ENCODE assay signal across 13 mouse cellular contexts in the genomic region with DNA sequence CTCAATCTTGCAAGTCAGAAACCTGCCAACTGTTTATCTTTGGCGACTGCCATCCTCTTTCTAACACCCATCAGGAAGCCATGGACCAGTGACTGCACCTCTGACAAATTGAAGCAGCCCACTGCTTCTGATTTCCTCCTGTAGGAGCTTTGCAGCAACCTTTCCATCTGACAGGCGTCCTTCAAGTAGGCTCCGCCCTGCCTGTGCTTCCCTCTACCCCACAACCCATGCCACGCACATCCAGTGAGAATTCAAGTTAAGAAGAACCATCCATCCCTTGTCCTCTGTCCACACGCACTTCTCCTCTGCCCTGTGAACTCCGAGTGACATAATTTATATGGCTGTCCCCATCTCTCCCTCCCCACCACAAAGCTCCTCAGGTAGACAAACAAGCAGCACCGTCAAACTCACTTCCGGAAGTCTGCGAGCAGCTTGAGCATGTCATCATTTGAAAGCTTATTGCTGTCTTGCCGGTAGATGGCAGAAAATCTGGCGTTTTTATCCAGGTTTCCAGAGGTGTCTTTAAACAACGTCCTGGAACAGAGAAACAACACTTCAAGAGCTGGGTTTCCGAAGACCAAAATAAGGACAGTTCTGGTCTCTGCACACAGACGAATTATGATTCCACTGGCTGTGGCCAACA.
DNase-seq lines count a peak whose midpoint lies in the region; ATAC-seq lines count a peak whose summit lies in the region.
"Had no signal": no experiment of that assay in that cellular context is flagged by ENCODE, and none has a peak within 500 bp of the region (broad histone marks: within the 10 kb centered on the region; RNA-seq: fewer than 3 reads in every experiment).

No protein-coding gene starts in this region.

- no peak for ATAC-seq in intestine, embryonic 14.5 days (replicated peaks; ENCODE audit: low FRiP score, low TSS enrichment, low read depth)
- no peak; the same call in 1 of the 2 replicates for ATAC-seq in intestine, embryonic 16.5 days
- peak; percentile 51; the same call in 1 of the 2 replicates for ATAC-seq in kidney, embryonic 16.5 days (ENCODE audit: low FRiP score, low TSS enrichment)
- ATAC-seq: forebrain, embryonic 14.5 days had no signal

- H3K9me3 ChIP-seq in intestine, embryonic 14.5 days (ENCODE audit: control insufficient read depth, low read length) = no peaks in the 10 kb centered on the region
- no peaks in the 10 kb centered on the region for H3K9me3 ChIP-seq in intestine, embryonic 16.5 days (ENCODE audit: control insufficient read depth, low read length)
- H3K9me3 ChIP-seq in kidney, embryonic 16.5 days (ENCODE audit: low read length) = no peaks in the 10 kb centered on the region
- H3K9me3 ChIP-seq in forebrain, embryonic 10.5 days = no peaks in the 10 kb centered on the region
- H3K9me3 ChIP-seq: embryonic facial prominence, embryonic 12.5 days; G1E had no signal

- no peak overlapping the region for H3K4me2 ChIP-seq in intestine, embryonic 14.5 days (ENCODE audit: low read length)
- no peak overlapping the region for H3K4me2 ChIP-seq in intestine, embryonic 16.5 days (ENCODE audit: low read depth, low read length)
- H3K4me2 ChIP-seq in kidney, embryonic 16.5 days (replicated peaks; ENCODE audit: low read depth, low read length) = no peak overlapping the region; the same call in 1 of the 2 replicates
- H3K4me2 ChIP-seq: embryonic facial prominence, embryonic 12.5 days; liver, embryonic 11.5 days had no signal

- DNase-seq in adrenal gland, adult (ENCODE audit: inconsistent age in 2 of 2, low spot score in 1 of 2) = peak; percentile 13 to 60
- no peak for DNase-seq in adrenal gland, postnatal 10 days
- no peak for DNase-seq in intestine, embryonic 14.5 days (ENCODE audit: low spot score)
- DNase-seq in CD4-positive helper T cell, adult 2 months (ENCODE audit: low read depth, low spot score) = peak; percentile 5
- DNase-seq in spleen, postnatal 4 days (ENCODE audit: low spot score in 2 of 2) = no peak
- DNase-seq in forebrain, embryonic 10.5 days (ENCODE audit: extremely low spot score, low spot score) = no peak
- DNase-seq: right cerebral cortex, postnatal 25 days had no signal

- no peaks in the 10 kb centered on the region for H3K27me3 ChIP-seq in intestine, embryonic 14.5 days (replicated peaks; ENCODE audit: control insufficient read depth, insufficient read depth, low read length)
- H3K27me3 ChIP-seq in intestine, embryonic 16.5 days (replicated peaks; ENCODE audit: control insufficient read depth, insufficient read depth, low read length) = no peaks in the 10 kb centered on the region
- H3K27me3 ChIP-seq in kidney, embryonic 16.5 days (ENCODE audit: insufficient read depth, low read length) = no peaks in the 10 kb centered on the region
- H3K27me3 ChIP-seq in forebrain, embryonic 10.5 days (ENCODE audit: poor library complexity, severe bottlenecking) = no peaks in the 10 kb centered on the region
- H3K27me3 ChIP-seq: embryonic facial prominence, embryonic 12.5 days had no signal

- no peak overlapping the region for H3K9ac ChIP-seq in intestine, embryonic 14.5 days (ENCODE audit: low read length)
- no peak overlapping the region for H3K9ac ChIP-seq in intestine, embryonic 16.5 days (ENCODE audit: low read depth, low read length)
- H3K9ac ChIP-seq in kidney, embryonic 16.5 days (replicated peaks; ENCODE audit: low read length) = no peak overlapping the region
- H3K9ac ChIP-seq: embryonic facial prominence, embryonic 12.5 days had no signal

- peak overlapping the region; percentile 18; the same call in 1 of the 2 replicates for H3K27ac ChIP-seq in intestine, embryonic 14.5 days (ENCODE audit: low read depth)
- H3K27ac ChIP-seq in intestine, embryonic 16.5 days (ENCODE audit: low read length) = no peak overlapping the region
- no peak overlapping the region for H3K27ac ChIP-seq in kidney, embryonic 16.5 days (ENCODE audit: low read length)
- no peak overlapping the region for H3K27ac ChIP-seq in forebrain, embryonic 10.5 days
- H3K27ac ChIP-seq: embryonic facial prominence, embryonic 12.5 days had no signal

- H3K4me1 ChIP-seq in intestine, embryonic 14.5 days (replicated peaks; ENCODE audit: control insufficient read depth, insufficient read depth, low read length) = no peaks in the 10 kb centered on the region; the same call in 1 of the 2 replicates
- no peaks in the 10 kb centered on the region for H3K4me1 ChIP-seq in intestine, embryonic 16.5 days (ENCODE audit: control insufficient read depth, insufficient read depth, low read length)
- H3K4me1 ChIP-seq in kidney, embryonic 16.5 days (ENCODE audit: insufficient read depth, low read length) = no peaks in the 10 kb centered on the region
- no peaks in the 10 kb centered on the region for H3K4me1 ChIP-seq in forebrain, embryonic 10.5 days
- H3K4me1 ChIP-seq: embryonic facial prominence, embryonic 12.5 days had no signal

- H3K4me3 ChIP-seq in intestine, embryonic 14.5 days (ENCODE audit: low read depth, low read length) = no peak overlapping the region
- no peak overlapping the region for H3K4me3 ChIP-seq in intestine, embryonic 16.5 days (ENCODE audit: low read length)
- no peak overlapping the region for H3K4me3 ChIP-seq in kidney, embryonic 16.5 days (ENCODE audit: low read length)
- H3K4me3 ChIP-seq in forebrain, embryonic 10.5 days = no peak overlapping the region
- H3K4me3 ChIP-seq: embryonic facial prominence, embryonic 12.5 days had no signal

- WGBS in intestine, embryonic 14.5 days = 49% methylated on average over 14 of the region's 14 CpGs
- 64% methylated on average over 14 of the region's 14 CpGs for WGBS in intestine, embryonic 16.5 days
- WGBS in kidney, embryonic 16.5 days = 33% methylated on average over 14 of the region's 14 CpGs
- WGBS in forebrain, embryonic 10.5 days = 86% methylated on average over 14 of the region's 14 CpGs

- H3K36me3 ChIP-seq in intestine, embryonic 14.5 days (ENCODE audit: control insufficient read depth, insufficient read depth, low read length) = peaks cover 66% of the 10 kb centered on the region
- peaks cover 3% of the 10 kb centered on the region; the same call in 1 of the 2 replicates for H3K36me3 ChIP-seq in intestine, embryonic 16.5 days (ENCODE audit: control insufficient read depth, insufficient read depth, low read length)
- peaks cover 11% of the 10 kb centered on the region for H3K36me3 ChIP-seq in kidney, embryonic 16.5 days (ENCODE audit: insufficient read depth, low read length)
- peaks cover 7% of the 10 kb centered on the region for H3K36me3 ChIP-seq in forebrain, embryonic 10.5 days (replicated peaks)

Comparison
In these comparisons a context has a peak if more than half of its experiments do, and no peak if none do; other contexts are left out.
1. DNase-seq: peak in adrenal gland, adult (2 of 2) and CD4-positive helper T cell, adult 2 months (single experiment); none in adrenal gland, postnatal 10 days (single experiment), intestine, embryonic 14.5 days (single experiment), spleen, postnatal 4 days (0 of 2) and forebrain, embryonic 10.5 days (single experiment).